Mouse (Mus musculus) erythroblast, embryonic 14.5 days (primary cell): Measurements from ENCODE around the gene Tjp1. TPM values are rescaled to one million over a fixed set of nuclear protein-coding genes. Genes with fewer than 3 reads are reported as not detected.

Source experiments
- H3K27me3 ChIP-seq: 2 replicates; pipeline ENCODE4 v1.6.1; 2012; ENCODE audit warnings: inconsistent platforms; ENCODE audit not compliant: control insufficient read depth
- H3K36me3 ChIP-seq: 2 replicates; pipeline ENCODE4 v1.6.1; 2012; ENCODE audit warnings: mild to moderate bottlenecking, inconsistent platforms; ENCODE audit not compliant: control insufficient read depth
- H3K4me1 ChIP-seq: 2 replicates; pipeline ENCODE4 v1.6.1; 2012; ENCODE audit warnings: inconsistent platforms; ENCODE audit not compliant: control insufficient read depth
- H3K4me3 ChIP-seq: replicated peaks from 2 replicates; pipeline ENCODE3; 2012; ENCODE audit warnings: moderate library complexity, mild to moderate bottlenecking, inconsistent platforms
- H3K9me3 ChIP-seq: 2 replicates; pipeline ENCODE4 v1.6.1; 2012; ENCODE audit warnings: low read length, inconsistent platforms, mixed read lengths; ENCODE audit not compliant: control insufficient read depth
- GATA1 ChIP-seq: IDR thresholded peaks from 2 replicates; pipeline ENCODE4 v1.6.1; 2012; ENCODE audit warnings: low read length, inconsistent platforms, mixed read lengths
- TAL1 ChIP-seq: IDR thresholded peaks from 3 replicates; pipeline ENCODE4 v1.6.1; 2012; ENCODE audit warnings: low read length, inconsistent platforms, mixed read lengths
- polyA plus RNA-seq: library from polyadenylated mRNA; stranded (reverse); fragments of >175 nt; gene quantifications from 2 replicates; pipeline ENCODE4 v1.2.3, GENCODE M21; 2012

Gene Tjp1
- 0.01 and 0.04 TPM in 2 replicates for polyA plus RNA-seq

GRCm38 (mm10) chr7:65527071-65528007 lies at the start of gene Tjp1:
Gene Tjp1, minus strand, starts transcription at chr7:65527781.
- H3K36me3 ChIP-seq: no peaks in the 10 kb centered on the region
- no peaks in the 10 kb centered on the region for H3K9me3 ChIP-seq
- H3K4me1 ChIP-seq: no peaks in the 10 kb centered on the region
- no peak for TF ChIP-seq GATA1
- no peak for TF ChIP-seq TAL1
- peaks cover 39% of the 10 kb centered on the region for H3K27me3 ChIP-seq
- H3K4me3 ChIP-seq: no peak within 1 kb of the TSS

GRCm38 (mm10) chr7:65577118-65577517 lies 49.5 kb upstream of the Tjp1 start:
- Histone ChIP-seq H3K4me1 (no peaks in the 10 kb centered on the region), H3K9me3 (no peaks in the 10 kb centered on the region), H3K27me3 (no peaks in the 10 kb centered on the region), H3K36me3 (no peaks in the 10 kb centered on the region), H3K4me3 (no peak overlapping the region)
- TF ChIP-seq GATA1: no peak
- no peak for TF ChIP-seq TAL1

GRCm38 (mm10) chr7:65572731-65573130 lies 45.1 kb upstream of the Tjp1 start:
- Histone ChIP-seq H3K9me3 (no peaks in the 10 kb centered on the region), H3K27me3 (no peaks in the 10 kb centered on the region), H3K36me3 (no peaks in the 10 kb centered on the region), H3K4me1 (no peaks in the 10 kb centered on the region), H3K4me3 (no peak overlapping the region)
- TF ChIP-seq GATA1: no peak
- no peak for TF ChIP-seq TAL1

GRCm38 (mm10) chr7:65570691-65571090 lies 43.1 kb upstream of the Tjp1 start:
- TF ChIP-seq GATA1 (no peak), TAL1 (no peak)
- no peaks in the 10 kb centered on the region for H3K9me3 ChIP-seq
- no peaks in the 10 kb centered on the region for H3K4me1 ChIP-seq
- H3K4me3 ChIP-seq: no peak overlapping the region
- no peaks in the 10 kb centered on the region for H3K36me3 ChIP-seq
- H3K27me3 ChIP-seq: no peaks in the 10 kb centered on the region

- H3K4me3 ChIP-seq: no peak overlapping the region
- no peaks in the 10 kb centered on the region for H3K9me3 ChIP-seq
- TF ChIP-seq TAL1 (no peak), GATA1 (no peak)
Measured at GRCm38 (mm10) chr7:65555996-65556395, 28.4 kb upstream of the Tjp1 start.

GRCm38 (mm10) chr7:65545741-65546140 lies 18.2 kb upstream of the Tjp1 start:
- no peaks in the 10 kb centered on the region for H3K4me1 ChIP-seq

More at GRCm38 (mm10) chr7:65555996-65556395, 28.4 kb upstream of the Tjp1 start:
- Histone ChIP-seq H3K4me1 (no peaks in the 10 kb centered on the region), H3K36me3 (no peaks in the 10 kb centered on the region), H3K27me3 (no peaks in the 10 kb centered on the region)

GRCm38 (mm10) chr7:65532689-65533088 lies 5.1 kb upstream of the Tjp1 start:
- H3K27me3 ChIP-seq: peaks cover 17% of the 10 kb centered on the region
- no peak overlapping the region for H3K4me3 ChIP-seq
- no peak for TF ChIP-seq TAL1
- no peak for TF ChIP-seq GATA1
- no peaks in the 10 kb centered on the region for H3K4me1 ChIP-seq
- H3K9me3 ChIP-seq: peaks cover 9% of the 10 kb centered on the region
- no peaks in the 10 kb centered on the region for H3K36me3 ChIP-seq

More at GRCm38 (mm10) chr7:65545741-65546140, 18.2 kb upstream of the Tjp1 start:
- no peaks in the 10 kb centered on the region for H3K9me3 ChIP-seq
- TF ChIP-seq GATA1 (no peak), TAL1 (no peak)
- H3K4me3 ChIP-seq: no peak overlapping the region
- H3K27me3 ChIP-seq: no peaks in the 10 kb centered on the region
- no peaks in the 10 kb centered on the region for H3K36me3 ChIP-seq

- H3K4me1 ChIP-seq: no peaks in the 10 kb centered on the region
- H3K4me3 ChIP-seq: no peak overlapping the region
- no peaks in the 10 kb centered on the region for H3K36me3 ChIP-seq
- H3K27me3 ChIP-seq: peaks cover 26% of the 10 kb centered on the region
- TF ChIP-seq TAL1 (no peak), GATA1 (no peak)
- no peaks in the 10 kb centered on the region for H3K9me3 ChIP-seq
Measured at GRCm38 (mm10) chr7:65523116-65523515, 4.5 kb downstream of the Tjp1 start.

- Histone ChIP-seq H3K9me3 (no peaks in the 10 kb centered on the region), H3K4me1 (no peaks in the 10 kb centered on the region), H3K4me3 (no peak overlapping the region), H3K27me3 (peaks cover 20% of the 10 kb centered on the region), H3K36me3 (no peaks in the 10 kb centered on the region)
- TF ChIP-seq GATA1 (no peak), TAL1 (no peak)
Measured at GRCm38 (mm10) chr7:65522490-65522889, 5.1 kb downstream of the Tjp1 start.
